9 mouse cellular contexts compared by ENCODE assay signal in genomic region chr19:43614341-43615073, GRCm38 (mm10). TPM values are rescaled to one million over a fixed set of nuclear protein-coding genes. Genes with fewer than 3 reads are reported as not detected.
A peak's percentile ranks its signal among the peaks of the same experiment; 100 is the strongest.
DNase-seq lines count a peak whose midpoint lies in the region; ATAC-seq lines count a peak whose summit lies in the region.
"Had no signal": no experiment of that assay in that cellular context is flagged by ENCODE, and none has a peak within 500 bp of the region (broad histone marks: within the 10 kb centered on the region; RNA-seq: fewer than 3 reads in every experiment).

No protein-coding gene starts in this region.

- no peaks in the 10 kb centered on the region for H3K36me3 ChIP-seq in heart, embryonic 10.5 days
- H3K36me3 ChIP-seq in midbrain, embryonic 11.5 days (ENCODE audit: control insufficient read depth, insufficient read depth, low read length): no peaks in the 10 kb centered on the region
- H3K36me3 ChIP-seq: G1E had no signal

- DNase-seq in heart, embryonic 10.5 days (ENCODE audit: low spot score): no peak
- DNase-seq in heart, postnatal 25 days (ENCODE audit: low spot score): no peak
- DNase-seq in ZHBTc4 (ENCODE audit: low read depth, low spot score) (peak; percentile 79), MN1 (ENCODE audit: low spot score) (no peak)
- peak; percentile 24 for DNase-seq in heart, postnatal 4 days
- peak; percentile 97 for DNase-seq in midbrain, embryonic 11.5 days (ENCODE audit: low spot score, missing footprints)
- peak; percentile 74 for DNase-seq in thymus, postnatal 4 days
- DNase-seq in spleen, adult 12 weeks (ENCODE audit: low spot score): no peak

- H3K9me3 ChIP-seq in heart, embryonic 10.5 days: no peaks in the 10 kb centered on the region
- no peaks in the 10 kb centered on the region for H3K9me3 ChIP-seq in midbrain, embryonic 11.5 days (ENCODE audit: control insufficient read depth, low read length)

- H3K4me3 ChIP-seq in heart, embryonic 10.5 days: peak overlapping the region; percentile 56
- peak overlapping the region; percentile 33 for H3K4me3 ChIP-seq in midbrain, embryonic 11.5 days (ENCODE audit: low read depth, low read length)

- H3K4me2 ChIP-seq in midbrain, embryonic 11.5 days: peak overlapping the region; percentile 55

- intact Hi-C loops in heart, postnatal 25 days (cut with DNase I): loop anchor here (5.0 kb wide), 1 partner anchor 42 kb away; no protein-coding TSS in a partner anchor

- H3K9ac ChIP-seq in midbrain, embryonic 11.5 days (ENCODE audit: low read length): peak overlapping the region; percentile 39; the same call in 1 of the 2 replicates

- under 1% methylated on average over 82 of the region's 92 CpGs for WGBS in heart, embryonic 10.5 days
- under 1% methylated on average over 84 of the region's 92 CpGs for WGBS in midbrain, embryonic 11.5 days

- H3K27ac ChIP-seq in heart, embryonic 10.5 days: peak overlapping the region; percentile 16; the same call in 1 of the 2 replicates
- no peak overlapping the region for H3K27ac ChIP-seq in midbrain, embryonic 11.5 days (ENCODE audit: low read depth, low read length)

- no peak for ATAC-seq in midbrain, embryonic 11.5 days (ENCODE audit: low FRiP score)

- peaks cover 57% of the 10 kb centered on the region for H3K4me1 ChIP-seq in heart, embryonic 10.5 days
- H3K4me1 ChIP-seq in midbrain, embryonic 11.5 days (ENCODE audit: control insufficient read depth, insufficient read depth, low read length): peaks cover 32% of the 10 kb centered on the region

- peaks cover 100% of the 10 kb centered on the region for H3K27me3 ChIP-seq in heart, embryonic 10.5 days (ENCODE audit: insufficient read depth, poor library complexity, severe bottlenecking)
- H3K27me3 ChIP-seq in midbrain, embryonic 11.5 days (ENCODE audit: control insufficient read depth, insufficient read depth, low read length): peaks cover 94% of the 10 kb centered on the region

RNA-seq across cellular contexts. Expression of gene Nkx2-3, which starts 2.4 kb away (rescaled TPM):
- polyA plus RNA-seq in heart, embryonic 10.5 days (2016; fragmentation: Nextera tagmentation; extraction: Ambion mirVana): 0.55 and 2.4 TPM in 2 replicates
- not detected for total RNA-seq in heart, postnatal 25 days (2021)
- total RNA-seq in heart, postnatal 4 days (2021): not detected
- 0.60 and 0.77 TPM in 2 replicates for polyA plus RNA-seq in midbrain, embryonic 11.5 days (2014; fragmentation: Nextera tagmentation; extraction: Ambion mirVana)
- polyA plus RNA-seq: G1E had no signal

Comparison
In these comparisons a context has a peak if more than half of its experiments do, and no peak if none do; other contexts are left out.
1. DNase-seq: peak in ZHBTc4 (single experiment), heart, postnatal 4 days (single experiment), midbrain, embryonic 11.5 days (single experiment) and thymus, postnatal 4 days (single experiment); none in heart, embryonic 10.5 days (single experiment), heart, postnatal 25 days (single experiment), spleen, adult 12 weeks (single experiment) and MN1 (single experiment).